Mouse (Mus musculus): ENCODE results near the gene Fam19a5. TPM values are rescaled to one million over a fixed set of nuclear protein-coding genes. Genes with fewer than 3 reads are reported as not detected.

The Fam19a5 gene
- polyA plus RNA-seq, 1 experiment from 2014 or later: 5.0 TPM

GRCm38 (mm10) chr15:87549724-87550123, 5.6 kb downstream of the Fam19a5 start:
- peaks cover 31% of the 10 kb centered on the region for H3K27me3 ChIP-seq
- no peak for ATAC-seq (ENCODE audit: insufficient number of reproducible peaks, insufficient read depth, low FRiP score, low TSS enrichment)
- H3K9me3 ChIP-seq: no peaks in the 10 kb centered on the region
- H3K4me3 ChIP-seq: no peak overlapping the region
- no peaks in the 10 kb centered on the region for H3K36me3 ChIP-seq
- WGBS: 81% methylated on average over 4 of the region's 4 CpGs
- H3K27ac ChIP-seq: no peak overlapping the region
- no peak overlapping the region for H3K4me2 ChIP-seq (replicated peaks)
- no peak overlapping the region for H3K9ac ChIP-seq
- H3K4me1 ChIP-seq: 0 out of 2 replicates have a peak, but pooled peaks cover 3% of the 10 kb centered on the region

GRCm38 (mm10) chr15:87550756-87551155, 6.7 kb downstream of the Fam19a5 start:
- Histone ChIP-seq H3K36me3 (no peaks in the 10 kb centered on the region), H3K4me3 (no peak overlapping the region), H3K27me3 (peaks cover 20% of the 10 kb centered on the region), H3K9me3 (no peaks in the 10 kb centered on the region), H3K27ac (no peak overlapping the region), H3K9ac (no peak overlapping the region), H3K4me1 (0 out of 2 replicates have a peak, but pooled peaks cover 3% of the 10 kb centered on the region), H3K4me2 (replicated peaks) (no peak overlapping the region)
- ATAC-seq (ENCODE audit: insufficient number of reproducible peaks, insufficient read depth, low FRiP score, low TSS enrichment): no peak
- WGBS: 52% methylated on average over 5 of the region's 5 CpGs

DNA sequence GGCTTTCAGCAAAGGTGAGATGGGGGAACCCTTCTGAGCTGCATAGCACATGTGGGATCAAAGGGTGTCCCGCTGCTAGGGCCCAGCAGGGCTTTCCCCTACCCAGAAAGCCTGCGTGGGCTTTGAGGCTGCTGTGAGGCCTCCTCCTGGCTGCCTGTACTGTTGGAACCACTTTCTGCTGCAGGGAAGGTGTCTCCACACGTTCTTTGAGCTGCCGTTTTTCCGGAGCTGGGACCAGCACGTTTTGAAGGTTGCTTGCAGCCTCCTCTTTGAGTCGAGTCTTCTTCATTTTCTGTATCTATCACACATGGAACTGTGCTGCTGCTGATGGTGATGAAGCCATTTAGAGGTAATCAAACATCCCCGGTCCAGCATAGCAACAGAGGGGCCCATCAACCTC, 7.5 kb downstream of the Fam19a5 start:
- Histone ChIP-seq H3K4me3 (no peak overlapping the region), H3K27me3 (peaks cover 13% of the 10 kb centered on the region; the same call in 1 of the 2 replicates), H3K4me2 (replicated peaks) (no peak overlapping the region), H3K9ac (no peak overlapping the region), H3K9me3 (no peaks in the 10 kb centered on the region), H3K4me1 (0 out of 2 replicates have a peak, but pooled peaks cover 3% of the 10 kb centered on the region), H3K36me3 (no peaks in the 10 kb centered on the region), H3K27ac (no peak overlapping the region)
- ATAC-seq (ENCODE audit: insufficient number of reproducible peaks, insufficient read depth, low FRiP score, low TSS enrichment): no peak
- 50% methylated on average over 8 of the region's 8 CpGs for WGBS

- H3K27me3 ChIP-seq: no peaks in the 10 kb centered on the region
- no peak for ATAC-seq (ENCODE audit: insufficient number of reproducible peaks, insufficient read depth, low FRiP score, low TSS enrichment)
- H3K4me2 ChIP-seq (replicated peaks): no peak overlapping the region
- no peak overlapping the region for H3K27ac ChIP-seq
- no peaks in the 10 kb centered on the region for H3K9me3 ChIP-seq
- no peaks in the 10 kb centered on the region for H3K4me1 ChIP-seq
- H3K9ac ChIP-seq: no peak overlapping the region
- 76% methylated on average over 9 of the region's 9 CpGs for WGBS
- H3K4me3 ChIP-seq: no peak overlapping the region
- no peaks in the 10 kb centered on the region for H3K36me3 ChIP-seq
Measured at GRCm38 (mm10) chr15:87555811-87556210, 11.7 kb downstream of the Fam19a5 start.

- Histone ChIP-seq H3K9ac (no peak overlapping the region), H3K36me3 (no peaks in the 10 kb centered on the region), H3K4me2 (replicated peaks) (no peak overlapping the region), H3K27ac (no peak overlapping the region), H3K4me1 (0 out of 2 replicates have a peak, but pooled peaks cover 6% of the 10 kb centered on the region), H3K4me3 (no peak overlapping the region), H3K9me3 (no peaks in the 10 kb centered on the region), H3K27me3 (no peaks in the 10 kb centered on the region)
- ATAC-seq (ENCODE audit: insufficient number of reproducible peaks, insufficient read depth, low FRiP score, low TSS enrichment): no peak
- WGBS: 92% methylated on average over 5 of the region's 5 CpGs
Measured at GRCm38 (mm10) chr15:87564331-87564730, 20.2 kb downstream of the Fam19a5 start.

DNA sequence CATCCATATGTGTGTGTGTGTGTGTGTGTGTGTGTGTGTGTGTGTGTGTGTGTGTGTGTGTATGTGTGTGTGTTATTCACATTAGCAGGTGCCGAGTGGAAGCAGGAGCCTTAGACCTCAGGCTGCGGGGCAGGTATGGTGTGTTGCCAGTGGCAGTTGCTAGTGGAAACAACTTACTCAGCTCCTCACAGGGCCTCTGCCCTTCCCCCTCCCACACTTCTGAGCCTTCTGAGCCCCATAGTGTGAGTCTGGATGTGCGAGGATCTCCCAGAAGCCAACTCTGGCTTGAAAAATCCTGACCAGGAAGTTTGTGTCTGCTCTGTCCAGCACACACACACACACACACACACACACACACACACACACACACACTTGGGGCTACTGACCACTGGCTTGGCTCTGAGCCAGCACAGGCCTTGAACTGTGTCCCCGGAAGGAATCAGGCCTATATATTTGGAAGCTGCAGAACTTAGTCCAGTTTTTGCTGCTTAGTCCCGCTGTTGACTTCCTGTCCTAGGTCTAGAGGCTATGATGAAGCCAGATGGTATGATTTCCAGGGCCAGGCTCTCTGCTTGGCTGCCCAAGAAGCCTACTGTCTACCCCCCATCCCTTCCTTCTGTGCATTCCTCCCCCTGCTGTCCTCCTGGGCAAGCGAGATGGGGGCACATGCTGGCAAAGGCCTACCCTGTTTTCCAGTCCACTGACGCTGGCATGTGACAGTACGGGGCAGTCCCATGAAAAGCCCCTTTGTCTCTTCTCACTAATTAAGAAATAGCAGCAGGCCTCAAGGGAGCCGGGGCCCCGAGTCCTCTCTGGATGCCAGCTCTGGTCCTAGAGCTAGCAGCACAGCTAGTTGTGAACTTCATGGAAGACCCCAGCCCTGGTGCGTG, 22.2 kb downstream of the Fam19a5 start:
- H3K36me3 ChIP-seq: no peaks in the 10 kb centered on the region
- no peak overlapping the region for H3K4me3 ChIP-seq
- no peak overlapping the region for H3K4me2 ChIP-seq (replicated peaks)
- no peak overlapping the region for H3K9ac ChIP-seq
- WGBS: 42% methylated on average over 10 of the region's 11 CpGs
- H3K9me3 ChIP-seq: no peaks in the 10 kb centered on the region
- no peak for ATAC-seq (ENCODE audit: insufficient number of reproducible peaks, insufficient read depth, low FRiP score, low TSS enrichment)
- H3K4me1 ChIP-seq: 0 out of 2 replicates have a peak, but pooled peaks cover 6% of the 10 kb centered on the region
- no peak overlapping the region for H3K27ac ChIP-seq
- no peaks in the 10 kb centered on the region for H3K27me3 ChIP-seq

DNA sequence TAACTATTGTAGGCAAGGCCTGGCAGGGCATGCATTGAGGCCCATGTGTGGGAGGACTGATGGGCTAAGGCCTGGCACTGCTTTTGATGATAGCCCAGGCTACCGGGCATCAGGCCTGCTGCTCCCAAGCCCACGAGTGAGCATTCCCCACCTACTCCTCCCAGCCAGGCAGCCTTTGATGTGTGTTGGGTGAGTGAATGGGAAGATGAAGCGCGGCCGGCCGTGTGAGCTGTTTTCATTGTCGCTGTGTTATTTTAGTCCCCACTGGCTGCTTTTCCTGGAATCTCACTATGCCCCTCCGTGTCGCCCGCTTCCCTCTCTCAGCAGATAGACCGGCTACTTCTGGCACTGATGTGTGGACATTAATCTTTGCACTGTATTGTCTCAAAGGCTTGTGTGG, 26.1 kb downstream of the Fam19a5 start:
- H3K9me3 ChIP-seq: no peaks in the 10 kb centered on the region
- ATAC-seq (ENCODE audit: insufficient number of reproducible peaks, insufficient read depth, low FRiP score, low TSS enrichment): no peak

GRCm38 (mm10) chr15:87579861-87580260, 35.8 kb downstream of the Fam19a5 start:
- Histone ChIP-seq H3K4me2 (replicated peaks) (no peak overlapping the region), H3K9ac (no peak overlapping the region), H3K27me3 (no peaks in the 10 kb centered on the region), H3K4me1 (no peaks in the 10 kb centered on the region; the same call in 1 of the 2 replicates), H3K27ac (no peak overlapping the region), H3K36me3 (no peaks in the 10 kb centered on the region), H3K4me3 (no peak overlapping the region), H3K9me3 (no peaks in the 10 kb centered on the region)
- 83% methylated on average over 5 of the region's 5 CpGs for WGBS
- no peak for ATAC-seq (ENCODE audit: insufficient number of reproducible peaks, insufficient read depth, low FRiP score, low TSS enrichment)

More for the DNA sequence above, 26.1 kb downstream of the Fam19a5 start:
- 0 out of 2 replicates have a peak, but pooled peaks cover 6% of the 10 kb centered on the region for H3K4me1 ChIP-seq
- no peaks in the 10 kb centered on the region for H3K36me3 ChIP-seq
- H3K27ac ChIP-seq: no peak overlapping the region
- no peak overlapping the region for H3K4me3 ChIP-seq
- H3K9ac ChIP-seq: no peak overlapping the region
- H3K4me2 ChIP-seq (replicated peaks): no peak overlapping the region
- 89% methylated on average over 11 of the region's 11 CpGs for WGBS
- no peaks in the 10 kb centered on the region for H3K27me3 ChIP-seq

GRCm38 (mm10) chr15:87583921-87584621, 40.0 kb downstream of the Fam19a5 start:
- Histone ChIP-seq H3K4me3 (no peak overlapping the region), H3K27me3 (no peaks in the 10 kb centered on the region), H3K9me3 (no peaks in the 10 kb centered on the region), H3K27ac (no peak overlapping the region), H3K9ac (no peak overlapping the region), H3K4me2 (replicated peaks) (no peak overlapping the region), H3K4me1 (no peaks in the 10 kb centered on the region; the same call in 1 of the 2 replicates), H3K36me3 (no peaks in the 10 kb centered on the region)
- WGBS: 49% methylated on average over 26 of the region's 26 CpGs
- ATAC-seq (ENCODE audit: insufficient number of reproducible peaks, insufficient read depth, low FRiP score, low TSS enrichment): no peak

DNA sequence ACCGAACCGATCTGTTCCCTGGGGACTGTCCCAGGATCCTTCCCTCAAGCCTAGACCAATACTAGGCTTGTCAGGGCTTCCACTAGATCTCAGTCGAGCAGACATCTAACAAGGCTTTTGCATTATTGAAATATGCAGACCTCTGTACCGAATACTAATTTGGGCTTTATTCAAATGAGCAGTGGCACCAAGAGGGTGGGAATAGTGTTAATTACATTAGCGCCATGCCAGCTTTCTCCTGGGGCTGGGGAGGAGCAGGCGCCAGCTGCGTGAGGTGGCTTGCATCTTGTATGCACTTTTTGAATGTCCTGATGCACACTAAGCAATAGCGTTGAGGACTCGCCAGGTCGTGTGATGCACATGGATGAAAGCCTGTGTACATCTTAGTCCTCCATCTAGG, 46.9 kb downstream of the Fam19a5 start:
- no peak for ATAC-seq (ENCODE audit: insufficient number of reproducible peaks, insufficient read depth, low FRiP score, low TSS enrichment)
- no peaks in the 10 kb centered on the region for H3K36me3 ChIP-seq
- 94% methylated on average over 10 of the region's 10 CpGs for WGBS
- no peaks in the 10 kb centered on the region for H3K4me1 ChIP-seq
- no peak overlapping the region for H3K27ac ChIP-seq
- H3K9ac ChIP-seq: no peak overlapping the region
- H3K4me2 ChIP-seq (replicated peaks): no peak overlapping the region
- no peaks in the 10 kb centered on the region for H3K27me3 ChIP-seq
- H3K9me3 ChIP-seq: no peaks in the 10 kb centered on the region
- no peak overlapping the region for H3K4me3 ChIP-seq

DNA sequence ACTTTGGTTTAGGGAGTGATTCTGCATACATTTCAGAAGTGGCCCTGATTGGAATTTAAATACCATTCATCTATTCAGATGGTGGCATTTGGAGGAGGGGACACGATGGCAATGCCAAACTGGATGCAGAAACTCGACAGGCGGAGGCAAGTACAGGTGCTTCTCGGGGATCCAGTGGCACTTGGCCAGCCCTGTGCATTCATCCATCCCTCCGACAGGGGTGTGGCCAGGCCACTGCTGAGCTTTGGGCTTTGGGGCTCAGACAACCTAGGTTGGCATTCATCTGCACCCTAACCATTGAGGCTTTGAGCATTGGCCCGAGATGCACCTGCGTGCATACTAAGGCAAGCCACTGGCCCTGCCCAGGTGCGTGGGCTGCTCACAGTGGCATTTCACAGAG, 52.6 kb downstream of the Fam19a5 start:
- Histone ChIP-seq H3K4me1 (no peaks in the 10 kb centered on the region), H3K9ac (no peak overlapping the region), H3K4me2 (replicated peaks) (no peak overlapping the region), H3K36me3 (no peaks in the 10 kb centered on the region), H3K27ac (no peak overlapping the region), H3K9me3 (no peaks in the 10 kb centered on the region), H3K27me3 (no peaks in the 10 kb centered on the region), H3K4me3 (no peak overlapping the region)
- 86% methylated on average over 8 of the region's 8 CpGs for WGBS
- ATAC-seq (ENCODE audit: insufficient number of reproducible peaks, insufficient read depth, low FRiP score, low TSS enrichment): no peak

DNA sequence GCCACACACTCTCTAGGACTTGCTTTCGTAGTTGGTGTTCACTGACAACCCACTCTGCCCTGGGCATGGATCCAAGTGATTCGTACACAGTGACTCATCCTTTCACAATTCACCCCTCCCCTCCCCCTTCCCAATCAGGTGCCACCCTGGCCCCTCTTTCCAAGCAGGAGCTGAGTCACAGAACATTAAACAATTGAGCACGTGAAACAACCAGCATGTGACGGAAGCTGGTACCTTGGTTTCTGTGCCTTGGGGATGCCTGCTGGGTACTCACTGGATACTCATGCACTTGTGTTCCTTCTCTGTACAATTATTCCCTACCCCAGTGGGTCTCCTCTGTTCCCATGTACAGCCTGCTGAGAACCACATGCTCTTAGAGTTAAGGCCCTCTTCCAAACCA, 53.0 kb downstream of the Fam19a5 start:
- H3K4me2 ChIP-seq (replicated peaks): no peak overlapping the region
- WGBS: 86% methylated on average over 4 of the region's 4 CpGs
- H3K9ac ChIP-seq: no peak overlapping the region
- no peak overlapping the region for H3K4me3 ChIP-seq
- no peaks in the 10 kb centered on the region for H3K4me1 ChIP-seq
- H3K36me3 ChIP-seq: no peaks in the 10 kb centered on the region
- H3K9me3 ChIP-seq: no peaks in the 10 kb centered on the region
- H3K27ac ChIP-seq: no peak overlapping the region
- no peaks in the 10 kb centered on the region for H3K27me3 ChIP-seq
- ATAC-seq (ENCODE audit: insufficient number of reproducible peaks, insufficient read depth, low FRiP score, low TSS enrichment): no peak
